Mouse (Mus musculus) intestine, postnatal 0 days (tissue): ENCODE data around the gene Rhbdf2. TPM values are rescaled to one million over a fixed set of nuclear protein-coding genes. Genes with fewer than 3 reads are reported as not detected.

Experiments
- ATAC-seq: fragments of 200-750 bp; cut with Nextera tagmentation; 2 replicates; pipeline ENCODE4 v1.8.0; 2017; ENCODE audit warnings: mild to moderate bottlenecking, moderate TSS enrichment, moderate library complexity
- H3K27ac ChIP-seq: fragments of 300-500 bp; sonication (generic); 2 replicates; pipeline ENCODE4 v1.5.1; 2014; ENCODE audit warnings: mild to moderate bottlenecking, low read depth, low read length, moderate library complexity
- H3K27me3 ChIP-seq: fragments of 300-500 bp; sonication (generic); replicated peaks from 2 replicates; pipeline ENCODE4 v1.6.1; 2014; ENCODE audit warnings: low read length, mixed read lengths; ENCODE audit not compliant: control insufficient read depth, insufficient read depth
- H3K36me3 ChIP-seq: fragments of 300-500 bp; sonication (generic); 2 replicates; pipeline ENCODE4 v1.6.1; 2014; ENCODE audit warnings: mild to moderate bottlenecking, moderate library complexity; ENCODE audit not compliant: control insufficient read depth, insufficient read depth
- H3K4me1 ChIP-seq: fragments of 300-500 bp; sonication (generic); replicated peaks from 2 replicates; pipeline ENCODE4 v1.6.1; 2014; ENCODE audit warnings: antibody characterized with exemption, low read length, mixed read lengths; ENCODE audit not compliant: control insufficient read depth, insufficient read depth
- H3K4me2 ChIP-seq: fragments of 300-500 bp; sonication (generic); replicated peaks from 2 replicates; pipeline ENCODE4 v1.6.1; 2014; ENCODE audit warnings: low read depth, mild to moderate bottlenecking, moderate library complexity
- H3K4me3 ChIP-seq: fragments of 300-500 bp; sonication (generic); 2 replicates; pipeline ENCODE4 v1.5.1; 2014; ENCODE audit warnings: low read depth, low read length
- H3K9ac ChIP-seq: fragments of 300-500 bp; sonication (generic); 2 replicates; pipeline ENCODE4 v1.6.1; 2014; ENCODE audit warnings: mild to moderate bottlenecking, low read depth, low read length
- H3K9me3 ChIP-seq: fragments of 300-500 bp; sonication (generic); 2 replicates; pipeline ENCODE4 v1.6.1; 2016; ENCODE audit warnings: mixed run types; ENCODE audit not compliant: control insufficient read depth
- CTCF ChIP-seq: sonication (generic); IDR thresholded peaks from 2 replicates; pipeline ENCODE4 v1.5.1; 2016; ENCODE audit warnings: low read depth, mild to moderate bottlenecking, control low read depth, antibody characterized with exemption, moderate library complexity
- WGBS: fragments of 180-500 bp; shearing (Covaris S2); extraction: QIAGEN DNeasy Blood & Tissue Kit; methylation state at CpG from one replicate; pipeline ENCODE4 v1.1.7; 2014; 5-methylcytosine and 5-hydroxymethylcytosine counted together
- polyA plus RNA-seq: library from polyadenylated mRNA; unstranded; fragments of >200 nt; fragmentation: Nextera tagmentation; extraction: Ambion mirVana; gene quantifications from 2 replicates; pipeline ENCODE4 v1.2.1, GENCODE M21; 2015

The Rhbdf2 gene
- polyA plus RNA-seq, 1 experiment from 2014 or later: 7.6 TPM

DNA sequence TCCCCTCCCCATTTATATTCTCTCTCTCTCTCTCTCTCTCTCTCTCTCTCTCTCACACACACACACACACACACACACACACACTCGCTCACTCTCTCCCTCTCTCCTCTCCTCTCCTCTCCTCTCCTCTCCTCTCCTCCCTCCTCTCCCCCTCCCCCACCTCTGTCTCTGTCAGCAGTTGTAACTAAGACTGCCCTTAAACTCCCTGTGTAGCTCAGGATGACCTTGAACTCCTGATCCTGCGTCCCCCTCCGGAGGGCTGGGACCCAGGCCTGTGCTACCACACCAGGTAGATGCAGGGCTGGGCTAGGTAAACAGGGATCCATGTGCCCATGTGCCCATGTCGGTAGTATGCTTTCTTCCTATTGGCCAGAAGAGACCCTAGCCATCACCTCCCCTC lies 35.2 kb downstream of the Rhbdf2 start:
- peaks cover 14% of the 10 kb centered on the region for H3K27me3 ChIP-seq
- TF ChIP-seq CTCF: no peak
- no peak overlapping the region for H3K4me3 ChIP-seq
- ATAC-seq: no peak
- H3K9me3 ChIP-seq: no peaks in the 10 kb centered on the region
- 75% methylated on average over 4 of the region's 4 CpGs for WGBS
- no peak overlapping the region for H3K9ac ChIP-seq
- H3K27ac ChIP-seq: no peak overlapping the region
- H3K36me3 ChIP-seq: 0 out of 2 replicates have a peak, but pooled peaks cover 2% of the 10 kb centered on the region
- H3K4me2 ChIP-seq: no peak overlapping the region
- no peaks in the 10 kb centered on the region for H3K4me1 ChIP-seq

DNA sequence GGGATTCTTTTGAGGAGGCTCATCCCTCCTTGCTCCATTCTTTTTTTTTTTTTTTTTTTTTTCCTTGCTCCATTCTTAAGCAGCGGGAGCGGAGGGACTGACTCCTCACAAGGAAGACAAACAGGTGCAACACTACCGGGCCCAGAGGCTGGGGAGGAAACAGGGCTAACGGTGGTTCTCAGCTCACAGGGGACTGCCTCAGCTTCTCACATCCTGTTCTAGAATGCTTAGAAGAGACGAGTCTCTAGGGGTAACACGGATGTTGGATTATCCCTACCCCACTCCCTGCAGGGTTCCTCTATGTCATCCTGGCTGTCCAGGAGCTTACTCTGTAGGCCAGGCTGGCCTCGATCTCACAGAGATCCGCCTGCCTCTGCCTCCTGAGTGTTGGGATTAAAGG lies 37.2 kb downstream of the Rhbdf2 start:
- no peak overlapping the region for H3K4me3 ChIP-seq
- H3K36me3 ChIP-seq: no peaks in the 10 kb centered on the region
- no peaks in the 10 kb centered on the region for H3K4me1 ChIP-seq
- no peak overlapping the region for H3K4me2 ChIP-seq
- no peaks in the 10 kb centered on the region for H3K9me3 ChIP-seq
- ATAC-seq: no peak
- no peak overlapping the region for H3K27ac ChIP-seq
- no peak overlapping the region for H3K9ac ChIP-seq
- TF ChIP-seq CTCF: no peak
- peaks cover 14% of the 10 kb centered on the region for H3K27me3 ChIP-seq
- 58% methylated on average over 8 of the region's 8 CpGs for WGBS

DNA sequence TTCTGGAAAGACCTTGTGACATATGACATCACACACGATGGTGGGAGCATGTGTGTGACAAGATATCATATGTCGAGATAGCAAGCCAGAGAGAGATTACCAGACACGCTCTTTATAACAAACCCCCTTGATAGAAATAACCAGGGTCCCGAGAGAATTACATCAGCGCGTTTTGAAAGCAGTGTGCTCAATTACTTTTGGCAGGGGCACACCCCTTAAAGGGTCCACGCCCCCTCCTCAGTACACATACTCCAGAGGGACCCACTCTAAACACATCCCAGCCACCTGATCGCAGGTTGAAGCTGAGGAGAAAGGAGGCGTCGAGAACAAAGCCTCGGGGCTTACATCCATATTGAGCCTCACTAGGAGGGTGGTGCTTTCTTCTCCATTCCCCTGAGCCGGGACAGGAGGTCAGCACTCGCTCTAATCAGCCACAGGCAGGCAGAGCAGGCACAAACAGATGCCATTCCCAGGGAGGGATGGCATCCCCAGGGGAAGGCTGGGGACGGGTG lies 37.7 kb downstream of the Rhbdf2 start:
- H3K4me2 ChIP-seq: no peak overlapping the region
- no peak overlapping the region for H3K9ac ChIP-seq
- H3K4me3 ChIP-seq: no peak overlapping the region
- H3K9me3 ChIP-seq: no peaks in the 10 kb centered on the region
- ATAC-seq: no peak
- no peaks in the 10 kb centered on the region for H3K4me1 ChIP-seq
- peaks cover 14% of the 10 kb centered on the region for H3K27me3 ChIP-seq
- no peaks in the 10 kb centered on the region for H3K36me3 ChIP-seq
- no peak for TF ChIP-seq CTCF
- H3K27ac ChIP-seq: no peak overlapping the region
- 31% methylated on average over 14 of the region's 14 CpGs for WGBS

DNA sequence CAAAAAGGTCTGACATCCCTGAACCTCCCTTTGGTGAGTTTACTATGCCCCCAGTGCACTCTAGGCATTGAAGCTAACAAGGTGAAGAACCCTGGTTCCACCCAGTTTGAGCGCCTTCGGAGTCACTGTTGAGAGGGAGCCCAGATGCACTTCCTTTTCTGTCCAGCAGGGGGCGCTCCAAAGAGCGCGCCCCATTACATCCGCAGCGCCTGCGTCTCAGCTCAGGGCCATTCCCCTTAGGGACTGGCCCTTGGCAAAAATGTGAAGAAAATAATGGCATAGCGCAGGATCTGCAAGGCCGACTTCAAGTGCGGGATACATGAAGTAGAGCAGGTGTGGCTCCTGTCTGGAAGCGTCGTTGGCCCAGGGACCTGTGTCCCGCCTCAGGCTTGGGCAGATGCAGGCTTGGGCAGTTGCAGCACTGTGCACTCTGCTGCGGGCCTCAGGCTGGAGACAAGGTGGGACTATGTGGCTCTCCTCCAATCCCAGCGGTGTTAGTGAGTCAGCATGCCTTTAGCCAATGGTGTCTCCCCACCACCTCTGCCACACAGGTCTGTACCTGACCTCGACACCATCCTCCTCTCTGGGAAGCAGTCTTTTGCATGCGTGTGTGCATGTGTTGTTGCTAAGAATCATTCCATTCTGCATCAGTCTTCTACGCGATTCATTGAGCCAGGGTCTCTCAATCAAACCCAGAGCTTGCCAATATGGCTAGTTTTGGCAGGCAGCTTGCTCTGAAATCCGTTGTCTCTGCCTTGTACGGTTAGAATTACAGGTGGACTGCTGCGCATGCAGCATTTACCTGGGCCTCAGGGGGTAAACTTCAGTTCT lies 39.8 kb downstream of the Rhbdf2 start:
- Histone ChIP-seq H3K9ac (no peak overlapping the region), H3K27me3 (peaks cover 14% of the 10 kb centered on the region), H3K36me3 (no peaks in the 10 kb centered on the region), H3K9me3 (no peaks in the 10 kb centered on the region), H3K27ac (no peak overlapping the region), H3K4me2 (no peak overlapping the region), H3K4me3 (no peak overlapping the region), H3K4me1 (no peaks in the 10 kb centered on the region)
- peak; percentile 96 for TF ChIP-seq CTCF
- ATAC-seq: peak; percentile 52
- 27% methylated on average over 23 of the region's 23 CpGs for WGBS

DNA sequence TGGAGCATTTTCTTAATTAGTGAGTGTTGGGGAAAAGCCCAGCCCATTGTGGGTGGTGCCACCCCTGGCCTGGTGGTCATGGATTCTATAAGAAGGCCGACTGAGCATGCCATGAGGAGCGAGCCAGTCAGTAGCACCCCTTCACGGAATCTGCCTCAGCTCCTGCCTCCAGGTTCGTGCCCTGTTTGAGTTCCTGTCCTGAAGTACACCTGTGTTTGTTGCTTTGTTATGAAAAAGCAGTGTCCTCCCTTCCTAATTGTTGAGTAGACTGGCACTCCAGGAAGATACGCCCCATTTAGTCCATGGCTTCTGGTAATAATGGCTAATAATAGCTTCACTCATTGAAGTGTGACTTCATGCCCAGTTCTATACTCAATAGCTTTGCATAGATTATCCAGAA lies 40.5 kb downstream of the Rhbdf2 start, which contains the start of gene Aanat:
Gene Aanat (plus strand): TSS at position 123 of the 400 bp plus-strand sequence.
- H3K27ac ChIP-seq: no peak within 1 kb of the TSS
- no peaks in the 10 kb centered on the region for H3K36me3 ChIP-seq
- no peak for ATAC-seq
- TF ChIP-seq CTCF: no peak
- peaks cover 14% of the 10 kb centered on the region for H3K27me3 ChIP-seq
- H3K4me3 ChIP-seq: no peak within 1 kb of the TSS
- no peaks in the 10 kb centered on the region for H3K4me1 ChIP-seq
- no peaks in the 10 kb centered on the region for H3K9me3 ChIP-seq
- 75% methylated on average over 5 of the region's 5 CpGs for WGBS
- no peak within 1 kb of the TSS for H3K9ac ChIP-seq
- no peak within 1 kb of the TSS for H3K4me2 ChIP-seq

DNA sequence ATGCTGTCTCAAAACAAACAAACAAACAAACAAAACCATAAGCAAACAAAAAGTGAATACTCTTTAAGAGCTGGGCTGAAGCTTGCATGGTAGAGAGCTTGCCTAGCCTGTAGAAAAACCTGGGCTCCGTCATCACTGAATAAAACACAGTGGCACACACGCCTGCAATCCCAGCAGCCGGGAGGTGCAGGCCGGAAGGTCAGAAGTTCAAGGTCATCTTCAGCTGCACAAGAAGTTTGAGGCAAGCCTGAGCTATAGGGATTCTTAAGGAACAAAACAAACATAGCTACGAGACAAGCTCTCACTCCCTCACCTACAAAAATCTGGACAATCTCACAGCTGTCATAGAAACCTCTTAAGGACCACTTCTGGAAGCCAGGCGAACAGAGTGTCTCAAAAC lies 41.1 kb downstream of the Rhbdf2 start:
- Histone ChIP-seq H3K27me3 (peaks cover 14% of the 10 kb centered on the region), H3K4me1 (no peaks in the 10 kb centered on the region), H3K9ac (no peak overlapping the region), H3K9me3 (no peaks in the 10 kb centered on the region), H3K4me3 (no peak overlapping the region), H3K36me3 (no peaks in the 10 kb centered on the region), H3K27ac (no peak overlapping the region), H3K4me2 (no peak overlapping the region)
- WGBS: 61% methylated on average over 6 of the region's 6 CpGs
- TF ChIP-seq CTCF: no peak
- no peak for ATAC-seq
